Mouse (Mus musculus) cerebellum, postnatal 10 days (tissue): ENCODE data around the gene Ticrr.
A peak's percentile ranks its signal among the peaks of the same experiment; 100 is the strongest.

Experiments
- DNase-seq, 2 experiments: peaks; one replicate each; pipeline ENCODE4 v3.0.0; 2021; ENCODE audit warnings: mixed read lengths in 2 of 2

Ticrr gene

GRCm38 (mm10) chr7:79659578-79660290 is at the start of gene Ticrr:
Ticrr (plus strand) TSS chr7:79660196.
- DNase-seq, result peak; percentile 98 to 99

DNA sequence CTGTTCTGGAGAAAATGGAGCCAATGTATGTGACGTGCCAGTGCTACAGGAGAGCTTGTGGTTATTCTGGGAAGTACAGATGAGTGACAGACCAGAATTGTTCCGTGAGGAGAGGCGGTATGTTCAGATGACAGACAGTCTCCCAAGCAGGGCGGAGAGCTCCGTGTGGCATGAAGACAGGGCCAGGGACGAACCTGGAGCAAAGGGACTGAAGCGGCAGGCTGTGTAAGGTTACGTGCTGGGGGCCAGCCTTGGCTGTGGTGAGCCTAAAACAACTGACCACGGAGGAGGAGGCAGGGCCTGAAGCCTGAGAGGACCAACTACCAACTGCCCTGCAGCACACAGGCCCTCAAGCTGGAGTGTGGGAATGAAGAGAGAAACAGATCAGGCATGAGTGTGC is 48.1 kb upstream of the Ticrr start:
- DNase-seq, result no peak

DNA sequence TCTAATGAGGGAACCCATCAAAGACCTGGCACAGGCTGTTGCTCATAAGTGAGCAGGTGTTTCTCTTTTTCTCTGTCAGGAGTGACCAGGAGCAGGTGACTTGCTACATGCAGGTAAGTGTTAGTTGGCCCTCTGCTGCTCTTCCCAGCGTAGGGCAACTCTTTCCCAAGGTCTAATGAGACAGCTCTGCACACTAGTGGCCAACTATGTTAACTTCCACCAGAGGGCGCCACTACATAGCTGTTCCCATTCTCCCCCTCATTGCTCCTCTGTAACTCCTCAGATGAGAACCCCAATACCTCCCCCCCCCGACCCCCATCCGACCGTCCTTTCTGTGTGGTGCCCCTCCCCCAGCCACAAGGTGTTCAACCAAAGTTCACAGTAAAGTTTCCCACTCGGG is 47.2 kb upstream of the Ticrr start:
- DNase-seq, result peak; percentile 74 to 83

- peak in 1 of 2 experiments; percentile 32 for DNase-seq
Measured at GRCm38 (mm10) chr7:79613314-79613713, 46.7 kb upstream of the Ticrr start.

GRCm38 (mm10) chr7:79615008-79615407 is 45.0 kb upstream of the Ticrr start:
- DNase-seq, result no peak

DNA sequence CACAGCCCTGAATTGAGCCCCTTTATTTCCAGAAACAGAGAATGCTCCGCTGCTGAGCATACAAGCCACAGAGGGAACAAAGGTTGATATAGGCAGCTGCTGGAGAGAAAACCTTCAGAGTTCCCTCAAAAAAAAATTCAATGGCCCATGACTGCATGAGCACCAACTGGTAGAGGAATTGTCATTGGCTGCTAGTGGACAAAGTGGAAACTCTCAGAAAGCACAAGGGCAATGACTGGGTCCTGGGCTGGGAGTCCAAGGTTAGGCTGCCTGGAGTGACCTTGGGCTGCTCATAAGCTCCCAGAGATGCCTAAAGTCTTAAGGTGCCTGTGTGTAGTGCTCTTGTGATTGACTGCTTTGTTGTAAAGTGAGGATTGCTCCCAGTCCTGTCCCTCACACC is 44.1 kb upstream of the Ticrr start:
- DNase-seq, result no peak

DNA sequence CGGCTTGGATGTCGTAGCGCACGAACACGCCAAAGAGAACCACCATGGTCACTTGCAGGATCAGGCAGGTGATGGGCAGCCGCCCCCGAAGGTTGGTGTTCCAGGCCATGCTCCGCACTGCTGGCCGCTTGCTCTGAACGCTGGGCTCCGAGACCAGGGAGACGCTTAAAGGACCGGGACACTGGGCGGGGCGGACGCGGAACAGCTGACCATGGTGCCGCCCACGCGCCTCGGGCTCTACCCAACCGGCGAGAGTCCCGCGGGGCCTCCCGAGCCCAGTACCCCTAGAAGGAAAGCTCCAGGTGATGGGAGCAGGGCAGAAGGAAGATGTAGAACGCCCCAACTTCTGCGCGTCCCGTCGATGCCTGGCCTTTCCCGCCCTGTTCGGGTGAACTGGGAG is 42.6 kb upstream of the Ticrr start, which contains the start of gene Rhcg:
Gene Rhcg (minus strand): TSS at position 240 of the 400 bp plus-strand sequence.
- peak in 1 of 2 experiments; percentile 48 for DNase-seq

- DNase-seq, result no peak
Measured at GRCm38 (mm10) chr7:79619493-79619892, 40.5 kb upstream of the Ticrr start.

DNA sequence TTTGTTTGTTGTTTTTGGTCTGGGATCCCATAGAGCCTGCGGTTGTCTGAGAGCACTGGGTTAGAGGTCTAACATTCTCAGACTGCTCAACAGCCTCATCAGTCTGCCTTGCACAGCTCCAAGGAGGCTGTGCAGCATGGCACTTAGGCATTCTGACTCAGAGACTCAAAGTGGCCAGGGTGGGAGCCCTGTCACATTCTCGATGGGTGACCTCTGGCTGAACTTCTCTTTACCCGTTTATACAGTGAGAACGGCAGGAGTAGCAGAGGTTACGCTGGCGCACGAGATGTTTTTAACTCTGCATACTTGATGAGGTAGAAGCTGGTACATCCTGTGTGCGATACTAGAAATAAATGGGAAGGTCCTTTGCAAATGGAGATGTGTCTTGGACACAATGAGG is 36.9 kb upstream of the Ticrr start:
- no peak for DNase-seq

DNA sequence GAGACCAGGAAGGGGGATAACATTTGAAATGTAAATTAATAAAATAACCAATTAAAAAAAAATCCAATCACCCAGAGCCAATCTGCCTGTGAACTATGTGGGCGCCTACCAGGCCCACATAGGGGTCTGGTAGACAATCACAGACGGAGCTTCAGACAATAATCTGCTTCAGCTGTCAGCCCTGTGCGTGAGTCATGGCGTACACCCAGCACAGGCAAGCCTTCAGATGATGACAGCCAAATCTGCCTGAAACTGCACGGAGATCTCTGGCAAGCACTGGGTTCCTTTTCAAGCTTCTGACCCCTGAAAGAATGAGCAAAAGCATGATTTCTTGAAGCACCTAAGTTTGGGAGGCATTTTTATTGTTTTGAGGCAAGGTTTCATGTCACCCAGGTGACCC is 33.8 kb upstream of the Ticrr start:
- no peak for DNase-seq

GRCm38 (mm10) chr7:79628271-79628913 is 31.6 kb upstream of the Ticrr start:
- DNase-seq, result no peak

DNA sequence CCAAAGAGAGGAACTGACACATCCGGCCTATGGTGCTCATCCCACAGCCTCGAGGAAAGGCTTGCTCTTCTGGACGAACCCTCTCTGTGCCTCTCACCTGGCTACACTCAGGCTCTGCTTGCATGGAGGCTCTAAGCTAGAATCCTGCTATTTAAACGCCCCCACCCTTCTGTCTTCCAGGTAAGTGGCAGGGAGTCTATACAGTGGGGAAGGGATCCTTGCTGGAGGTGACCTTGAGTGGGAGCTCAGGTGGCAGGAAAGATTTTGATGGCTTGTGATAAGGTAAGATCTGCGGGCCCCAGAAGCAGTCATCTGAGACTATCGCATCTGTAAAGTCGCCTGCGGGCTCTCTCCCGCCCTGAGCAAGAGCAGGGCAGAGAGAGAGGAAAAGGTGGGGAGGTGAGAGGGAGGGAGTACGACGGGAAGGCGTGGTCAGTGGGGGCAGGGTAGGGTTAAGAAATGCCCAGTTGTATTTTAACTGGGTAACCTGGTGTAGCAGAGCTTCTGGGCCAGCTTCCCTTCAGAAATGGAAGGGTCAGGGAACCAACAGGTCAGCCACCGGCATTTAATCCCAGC is 28.1 kb upstream of the Ticrr start:
- no peak for DNase-seq

DNA sequence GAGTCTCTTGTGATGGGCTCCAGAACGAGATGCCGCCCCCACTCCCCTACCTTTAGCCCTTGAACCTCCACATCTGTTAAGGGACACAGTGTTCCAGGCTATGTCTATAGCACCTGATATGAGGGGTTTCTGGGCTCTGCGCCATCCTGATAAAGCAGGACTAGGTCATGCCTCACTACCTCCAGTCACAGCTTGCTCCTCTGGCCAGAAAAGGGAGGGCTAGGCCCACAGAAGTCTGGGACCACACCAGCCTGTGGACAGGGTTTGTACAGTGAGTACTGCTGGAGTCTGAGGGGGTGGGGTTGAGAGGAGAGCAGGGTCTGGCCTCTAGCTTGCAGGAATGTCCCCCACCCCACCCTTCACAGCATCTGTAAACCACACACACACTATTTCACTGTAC is 12.8 kb upstream of the Ticrr start:
- no peak for DNase-seq

DNA sequence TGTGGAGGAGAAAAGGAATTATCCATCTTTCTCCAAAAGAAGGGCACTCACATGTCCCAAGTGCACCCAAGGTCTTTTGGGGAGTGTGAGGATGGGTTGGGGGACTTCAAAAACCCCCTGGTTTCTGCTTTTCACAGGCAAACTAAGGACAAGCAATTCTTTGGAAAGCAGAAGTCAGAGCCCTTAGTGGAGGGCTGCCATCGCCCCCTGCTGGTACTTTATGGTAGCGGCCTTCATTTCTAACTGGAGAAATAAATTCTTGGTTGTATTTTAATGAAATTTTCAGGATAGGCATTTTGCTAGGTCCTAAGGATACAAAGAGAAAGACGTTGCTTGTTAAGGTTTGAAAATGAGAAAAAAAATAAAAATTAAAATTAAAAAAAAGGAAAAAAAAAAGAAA is 11.0 kb upstream of the Ticrr start:
- DNase-seq, result peak; percentile 82 to 87

DNA sequence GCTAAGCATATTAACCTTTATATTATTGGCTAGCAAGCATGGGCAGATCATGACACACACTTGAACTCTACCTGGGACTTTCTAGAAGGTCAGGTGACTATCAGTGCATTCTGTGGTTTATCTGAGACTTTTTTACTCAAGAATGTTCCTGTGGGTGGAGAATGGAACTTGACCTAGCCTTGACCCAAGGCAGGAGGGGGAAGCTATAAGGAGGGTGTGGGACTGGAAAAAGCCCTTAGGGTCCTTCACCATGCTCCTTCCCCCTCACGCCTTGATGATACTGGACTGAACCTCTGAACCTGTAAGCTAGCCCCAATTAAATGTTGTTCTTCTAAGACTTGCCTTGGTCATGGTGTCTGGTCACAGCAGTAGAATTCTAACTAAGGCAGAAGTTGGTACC is 5.8 kb upstream of the Ticrr start:
- DNase-seq, result no peak

DNA sequence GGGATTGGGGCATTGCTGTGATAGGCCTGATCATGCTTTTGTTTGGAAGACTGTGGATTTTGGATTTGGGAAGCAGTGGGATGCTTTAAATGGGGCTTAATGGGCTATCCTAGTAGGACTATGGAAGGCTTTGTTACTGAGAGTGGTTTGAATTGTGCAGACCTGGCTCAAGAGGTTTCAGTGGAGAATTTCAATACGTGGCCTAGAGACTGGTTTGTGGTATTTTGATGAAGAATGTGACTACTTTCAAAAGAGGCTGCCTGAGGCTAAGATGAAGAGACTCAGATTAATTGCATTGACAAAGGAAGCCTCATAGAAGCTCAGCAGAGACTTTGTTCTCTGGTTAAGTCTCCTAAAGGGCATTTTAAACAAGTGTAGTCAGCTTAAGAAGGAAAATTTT is 5.4 kb upstream of the Ticrr start:
- DNase-seq, result no peak

DNA sequence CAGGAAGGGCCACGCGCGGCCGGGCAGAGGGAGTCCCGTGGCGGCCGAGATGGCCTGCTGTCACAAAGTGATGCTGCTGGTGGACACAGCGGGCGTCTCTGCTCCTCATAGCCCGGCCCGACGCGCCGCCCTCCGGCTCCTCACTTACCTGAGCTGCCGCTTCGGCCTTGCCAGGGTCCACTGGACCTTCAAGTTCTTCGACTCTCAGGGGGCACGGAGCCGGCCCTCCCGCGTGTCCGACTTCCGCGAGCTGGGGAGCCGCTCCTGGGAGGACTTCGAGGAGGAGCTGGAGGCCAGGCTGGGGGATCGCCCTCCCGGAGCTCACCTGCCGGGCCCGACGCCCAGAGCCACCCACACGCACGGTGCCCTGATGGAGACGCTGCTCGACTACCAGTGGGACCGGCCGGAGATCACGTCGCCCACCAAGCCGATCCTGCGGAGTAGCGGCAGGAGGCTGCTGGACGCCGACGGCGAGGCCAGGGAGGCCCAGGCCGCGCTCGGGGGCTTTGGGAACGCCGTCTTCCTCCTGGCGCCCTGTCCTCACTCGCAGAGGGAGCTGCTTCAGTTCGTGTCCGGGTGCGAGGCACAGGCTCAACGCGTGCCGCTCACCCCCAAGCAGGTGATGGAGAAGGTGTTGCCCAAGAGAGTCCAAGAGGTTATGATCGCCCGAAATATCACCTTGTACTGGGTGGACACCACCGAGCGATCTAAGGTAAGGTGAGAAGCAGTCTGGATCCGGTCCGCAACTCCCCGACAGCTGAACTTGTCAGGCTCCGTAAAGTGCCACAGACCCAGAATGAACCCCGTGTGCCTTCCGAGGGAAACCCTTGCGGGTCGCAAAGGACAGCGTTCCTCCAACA is 525 bp downstream of the Ticrr start:
- peak in 1 of 2 experiments; percentile 27 for DNase-seq

- DNase-seq, result no peak
Measured at GRCm38 (mm10) chr7:79661253-79661890, 1.4 kb downstream of the Ticrr start.

DNA sequence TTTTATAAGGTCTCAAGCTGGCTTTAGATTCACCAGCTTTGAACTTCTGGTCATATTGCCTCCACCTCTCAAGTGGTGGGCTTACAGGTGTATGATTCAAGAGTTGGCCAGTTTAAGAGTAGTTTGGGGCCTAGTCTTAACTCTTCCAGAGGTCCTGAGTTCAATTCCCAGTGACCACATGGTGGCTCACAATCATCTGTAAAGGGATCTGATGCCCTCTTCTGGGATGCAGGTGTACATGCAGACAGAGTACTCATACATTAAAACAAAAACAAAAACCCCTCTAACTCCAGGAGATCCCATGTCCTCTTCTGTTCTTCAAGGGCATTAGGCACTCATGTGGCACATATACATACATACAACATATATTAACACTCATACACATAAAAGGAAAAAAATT is 6.7 kb downstream of the Ticrr start:
- no peak for DNase-seq

- no peak for DNase-seq
Measured at GRCm38 (mm10) chr7:79670900-79671604, 11.1 kb downstream of the Ticrr start.

GRCm38 (mm10) chr7:79679186-79679585 is 19.2 kb downstream of the Ticrr start:
- DNase-seq, result peak; percentile 30 to 33

GRCm38 (mm10) chr7:79680231-79680630 is 20.2 kb downstream of the Ticrr start:
- no peak for DNase-seq
